ENCODE assay signal across 7 mouse cellular contexts in genomic region chr5:108271345-108271744, GRCm38 (mm10). TPM values are rescaled to one million over a fixed set of nuclear protein-coding genes. Genes with fewer than 3 reads are reported as not detected.
A peak's percentile ranks its signal among the peaks of the same experiment; 100 is the strongest.
DNase-seq lines count a peak whose midpoint lies in the region; ATAC-seq and TF ChIP-seq lines count a peak whose summit lies in the region.
"Not testable (repeated sequence)": the region's sequence is repeated elsewhere in the genome, so short reads cannot be mapped to it uniquely, and the experiment has no call there.

No protein-coding gene starts in this region.

- H3K36me3 ChIP-seq in embryonic facial prominence, embryonic 13.5 days, result peaks cover 15% of the 10 kb centered on the region
- H3K36me3 ChIP-seq in forebrain, embryonic 15.5 days; heart, embryonic 15.5 days; lung, embryonic 16.5 days (ENCODE audit: control insufficient read depth, insufficient read depth, low read length); midbrain, postnatal 0 days (ENCODE audit: insufficient read depth, low read length): not testable (repeated sequence)
- peaks cover 29% of the 10 kb centered on the region for H3K36me3 ChIP-seq in intestine, embryonic 14.5 days (ENCODE audit: control insufficient read depth, insufficient read depth, low read length)
- H3K36me3 ChIP-seq in limb, embryonic 13.5 days, result peaks cover 19% of the 10 kb centered on the region

- peak overlapping the region; percentile 24; the same call in 1 of the 2 replicates for H3K4me3 ChIP-seq in embryonic facial prominence, embryonic 13.5 days
- not testable (repeated sequence) for H3K4me3 ChIP-seq in forebrain, embryonic 15.5 days; heart, embryonic 15.5 days; lung, embryonic 16.5 days (ENCODE audit: low read length); midbrain, postnatal 0 days (ENCODE audit: low read depth, low read length)
- 0 out of 2 replicates have a peak overlapping the region, but pooled peaks have one; percentile 97 for H3K4me3 ChIP-seq in intestine, embryonic 14.5 days (ENCODE audit: low read depth, low read length)
- H3K4me3 ChIP-seq in limb, embryonic 13.5 days, result peak overlapping the region; percentile 20; the same call in 1 of the 2 replicates

- TF ChIP-seq CTCF in midbrain, postnatal 0 days (IDR thresholded peaks at IDR 0.05), result not testable (repeated sequence)

- H3K4me1 ChIP-seq in embryonic facial prominence, embryonic 13.5 days, result peaks cover 28% of the 10 kb centered on the region
- peaks cover 47% of the 10 kb centered on the region for H3K4me1 ChIP-seq in forebrain, embryonic 15.5 days
- peaks cover 21% of the 10 kb centered on the region for H3K4me1 ChIP-seq in heart, embryonic 15.5 days (replicated peaks)
- H3K4me1 ChIP-seq in intestine, embryonic 14.5 days (replicated peaks; ENCODE audit: control insufficient read depth, insufficient read depth, low read length), result peaks cover 13% of the 10 kb centered on the region
- peaks cover 27% of the 10 kb centered on the region for H3K4me1 ChIP-seq in limb, embryonic 13.5 days
- H3K4me1 ChIP-seq in lung, embryonic 16.5 days (replicated peaks; ENCODE audit: control insufficient read depth, insufficient read depth, low read length), result peaks cover 16% of the 10 kb centered on the region
- H3K4me1 ChIP-seq in midbrain, postnatal 0 days (ENCODE audit: insufficient read depth, low read length), result peaks cover 13% of the 10 kb centered on the region; the same call in 1 of the 2 replicates

- not testable (repeated sequence) for ATAC-seq in embryonic facial prominence, embryonic 13.5 days (ENCODE audit: insufficient number of reproducible peaks, insufficient read depth, low FRiP score, low TSS enrichment, low read depth); forebrain, embryonic 15.5 days (replicated peaks); heart, embryonic 15.5 days (replicated peaks; ENCODE audit: insufficient number of reproducible peaks, insufficient read depth, low FRiP score, low read depth); intestine, embryonic 14.5 days (replicated peaks; ENCODE audit: low FRiP score, low TSS enrichment, low read depth); limb, embryonic 13.5 days (ENCODE audit: low FRiP score, low read depth); lung, embryonic 16.5 days (ENCODE audit: low read depth); midbrain, postnatal 0 days (ENCODE audit: low FRiP score)

- DNase-seq in intestine, embryonic 14.5 days (ENCODE audit: low spot score); midbrain, postnatal 0 days (ENCODE audit: low spot score): not testable (repeated sequence)

- H3K9me3 ChIP-seq in embryonic facial prominence, embryonic 13.5 days; forebrain, embryonic 15.5 days; heart, embryonic 15.5 days (replicated peaks); intestine, embryonic 14.5 days (ENCODE audit: control insufficient read depth, low read length); limb, embryonic 13.5 days; lung, embryonic 16.5 days (ENCODE audit: control insufficient read depth, low read length); midbrain, postnatal 0 days (ENCODE audit: low read length): not testable (repeated sequence)

- not testable (repeated sequence) for H3K27ac ChIP-seq in embryonic facial prominence, embryonic 13.5 days; forebrain, embryonic 15.5 days (replicated peaks); heart, embryonic 15.5 days; intestine, embryonic 14.5 days (ENCODE audit: low read depth); limb, embryonic 13.5 days; lung, embryonic 16.5 days (ENCODE audit: low read length); midbrain, postnatal 0 days (ENCODE audit: low read depth, low read length)

- H3K27me3 ChIP-seq in embryonic facial prominence, embryonic 13.5 days; forebrain, embryonic 15.5 days; heart, embryonic 15.5 days; intestine, embryonic 14.5 days (replicated peaks; ENCODE audit: control insufficient read depth, insufficient read depth, low read length); limb, embryonic 13.5 days; lung, embryonic 16.5 days (ENCODE audit: control insufficient read depth, insufficient read depth, low read depth, low read length); midbrain, postnatal 0 days (ENCODE audit: insufficient read depth, low read length): not testable (repeated sequence)

- peak overlapping the region; percentile 91 for H3K4me2 ChIP-seq in embryonic facial prominence, embryonic 13.5 days
- H3K4me2 ChIP-seq in forebrain, embryonic 15.5 days (replicated peaks), result peak overlapping the region; percentile 88
- peak overlapping the region; percentile 78 for H3K4me2 ChIP-seq in heart, embryonic 15.5 days
- peak overlapping the region; percentile 66 for H3K4me2 ChIP-seq in intestine, embryonic 14.5 days (ENCODE audit: low read length)
- peak overlapping the region; percentile 94 for H3K4me2 ChIP-seq in limb, embryonic 13.5 days (replicated peaks)
- peak overlapping the region; percentile 27; the same call in 1 of the 2 replicates for H3K4me2 ChIP-seq in lung, embryonic 16.5 days (ENCODE audit: low read depth, low read length)
- H3K4me2 ChIP-seq in midbrain, postnatal 0 days (ENCODE audit: low read depth, low read length, poor library complexity, severe bottlenecking), result peak overlapping the region; percentile 92

- WGBS in embryonic facial prominence, embryonic 13.5 days, result 94% methylated on average over 6 of the region's 6 CpGs
- WGBS in forebrain, embryonic 15.5 days, result 95% methylated on average over 6 of the region's 6 CpGs
- 88% methylated on average over 6 of the region's 6 CpGs for WGBS in heart, embryonic 15.5 days
- 94% methylated on average over 6 of the region's 6 CpGs for WGBS in intestine, embryonic 14.5 days
- WGBS in limb, embryonic 13.5 days, result 92% methylated on average over 6 of the region's 6 CpGs
- WGBS in lung, embryonic 16.5 days, result 91% methylated on average over 6 of the region's 6 CpGs
- WGBS in midbrain, postnatal 0 days, result 96% methylated on average over 6 of the region's 6 CpGs

- not testable (repeated sequence) for H3K9ac ChIP-seq in embryonic facial prominence, embryonic 13.5 days; forebrain, embryonic 15.5 days (replicated peaks); heart, embryonic 15.5 days; intestine, embryonic 14.5 days (ENCODE audit: low read length); limb, embryonic 13.5 days; lung, embryonic 16.5 days (ENCODE audit: low read length); midbrain, postnatal 0 days (replicated peaks; ENCODE audit: low read length, poor library complexity, severe bottlenecking)

RNA-seq across cellular contexts. Expression of gene Dr1, which starts 2.6 kb away (rescaled TPM):
- polyA plus RNA-seq in embryonic facial prominence, embryonic 13.5 days (2015; fragmentation: Nextera tagmentation; extraction: Ambion mirVana), result 45.4 and 47.0 TPM in 2 replicates
- polyA plus RNA-seq in forebrain, embryonic 15.5 days (2015; fragmentation: Nextera tagmentation; extraction: Ambion mirVana), result 45.3 and 47.1 TPM in 2 replicates
- polyA plus RNA-seq in heart, embryonic 15.5 days (2015; fragmentation: Nextera tagmentation; extraction: Ambion mirVana), result 23.9 and 24.2 TPM in 2 replicates
- 42.4 and 45.0 TPM in 2 replicates for polyA plus RNA-seq in intestine, embryonic 14.5 days (2014; fragmentation: Nextera tagmentation; extraction: Ambion mirVana)
- polyA plus RNA-seq in limb, embryonic 13.5 days (2015; fragmentation: Nextera tagmentation; extraction: Ambion mirVana), result 47.5 and 48.9 TPM in 2 replicates
- polyA plus RNA-seq in lung, embryonic 16.5 days (2015; fragmentation: Nextera tagmentation; extraction: Ambion mirVana), result 40.5 and 45.3 TPM in 2 replicates
- total RNA-seq in midbrain, postnatal 0 days (2014; rRNA removed), result 35.1 and 45.7 TPM in 2 replicates
- 39.3 and 40.2 TPM in 2 replicates for polyA plus RNA-seq in midbrain, postnatal 0 days (2015; fragmentation: Nextera tagmentation; extraction: Ambion mirVana)

RNA-seq across cellular contexts. Expression of gene Pigg, which starts 41.1 kb away (rescaled TPM):
- 5.0 and 5.4 TPM in 2 replicates for polyA plus RNA-seq in embryonic facial prominence, embryonic 13.5 days (2015; fragmentation: Nextera tagmentation; extraction: Ambion mirVana)
- 6.2 and 6.4 TPM in 2 replicates for polyA plus RNA-seq in forebrain, embryonic 15.5 days (2015; fragmentation: Nextera tagmentation; extraction: Ambion mirVana)
- polyA plus RNA-seq in heart, embryonic 15.5 days (2015; fragmentation: Nextera tagmentation; extraction: Ambion mirVana), result 5.3 and 5.7 TPM in 2 replicates
- 3.0 and 3.3 TPM in 2 replicates for polyA plus RNA-seq in intestine, embryonic 14.5 days (2014; fragmentation: Nextera tagmentation; extraction: Ambion mirVana)
- 4.6 and 5.1 TPM in 2 replicates for polyA plus RNA-seq in limb, embryonic 13.5 days (2015; fragmentation: Nextera tagmentation; extraction: Ambion mirVana)
- polyA plus RNA-seq in lung, embryonic 16.5 days (2015; fragmentation: Nextera tagmentation; extraction: Ambion mirVana), result 7.0 and 7.4 TPM in 2 replicates
- total RNA-seq in midbrain, postnatal 0 days (2014; rRNA removed), result 6.5 and 6.8 TPM in 2 replicates
- polyA plus RNA-seq in midbrain, postnatal 0 days (2015; fragmentation: Nextera tagmentation; extraction: Ambion mirVana), result 2.2 and 2.4 TPM in 2 replicates

Comparison
In these comparisons a context has a peak if more than half of its experiments do, and no peak if none do; other contexts are left out.
1. H3K4me2 ChIP-seq: peak in every context shown above with its lines; median percentile 94 in limb, embryonic 13.5 days; 92 in midbrain, postnatal 0 days; 91 in embryonic facial prominence, embryonic 13.5 days; 88 in forebrain, embryonic 15.5 days; 78 in heart, embryonic 15.5 days; 66 in intestine, embryonic 14.5 days; 27 in lung, embryonic 16.5 days.